Mouse (Mus musculus) heart, embryonic 14.5 days (tissue): ENCODE data around the gene Rbm8a. TPM values are rescaled to one million over a fixed set of nuclear protein-coding genes. Genes with fewer than 3 reads are reported as not detected.

Experiments used
- ATAC-seq: fragments of 200-750 bp; cut with Nextera tagmentation; 2 replicates; pipeline ENCODE4 v1.8.0; 2017; ENCODE audit warnings: low read depth, moderate TSS enrichment; ENCODE audit not compliant: insufficient number of reproducible peaks, insufficient read depth, low FRiP score
- H3K27ac ChIP-seq, 2 experiments: fragments of 200-500 bp in 1 of 2; fragments of 300-500 bp in 1 of 2; sonication (generic) in 1 of 2; replicated peaks in 1 of 2; 2 replicates each; pipeline ENCODE4 v1.5.1; 2012 to 2014; ENCODE audit warnings: low read depth in 2 of 2, low read length in 2 of 2, control low read depth in 1 of 2, mild to moderate bottlenecking in 1 of 2, mixed read lengths in 1 of 2; ENCODE audit not compliant: control insufficient read depth in 1 of 2, insufficient read depth in 1 of 2
- H3K27me3 ChIP-seq: fragments of 300-500 bp; sonication (generic); 2 replicates; pipeline ENCODE4 v1.6.1; 2014; ENCODE audit warnings: mild to moderate bottlenecking, low read length, control low read depth; ENCODE audit not compliant: control insufficient read depth, insufficient read depth
- H3K36me3 ChIP-seq: fragments of 300-500 bp; sonication (generic); 2 replicates; pipeline ENCODE4 v1.6.1; 2014; ENCODE audit warnings: mild to moderate bottlenecking, control low read depth, low read length, mixed read lengths; ENCODE audit not compliant: control insufficient read depth, insufficient read depth
- H3K4me1 ChIP-seq, 2 experiments: fragments of 200-500 bp in 1 of 2; fragments of 300-500 bp in 1 of 2; sonication (generic) in 1 of 2; 2 replicates each; pipeline ENCODE4 v1.6.1; 2012 to 2014; ENCODE audit warnings: low read length in 2 of 2, control low read depth in 1 of 2, mixed read lengths in 1 of 2; ENCODE audit not compliant: control insufficient read depth in 2 of 2, insufficient read depth in 2 of 2
- H3K4me2 ChIP-seq: fragments of 300-500 bp; sonication (generic); 2 replicates; pipeline ENCODE4 v1.6.1; 2014; ENCODE audit warnings: mild to moderate bottlenecking, low read length
- H3K4me3 ChIP-seq, 2 experiments: fragments of 200-500 bp in 1 of 2; fragments of 300-500 bp in 1 of 2; sonication (generic) in 1 of 2; 2 replicates each; pipeline ENCODE4 v1.5.1; 2012 to 2014; ENCODE audit warnings: low read length in 2 of 2, mild to moderate bottlenecking in 2 of 2, control low read depth in 1 of 2, low read depth in 1 of 2, moderate library complexity in 1 of 2; ENCODE audit not compliant: control insufficient read depth in 1 of 2, insufficient read depth in 1 of 2
- H3K9ac ChIP-seq: fragments of 300-500 bp; sonication (generic); 2 replicates; pipeline ENCODE4 v1.6.1; 2014; ENCODE audit warnings: mild to moderate bottlenecking, low read length
- H3K9me3 ChIP-seq: fragments of 300-500 bp; sonication (generic); 2 replicates; pipeline ENCODE4 v1.6.1; 2016; ENCODE audit warnings: low read length, control low read depth; ENCODE audit not compliant: control insufficient read depth
- WGBS: fragments of 180-500 bp; shearing (Covaris S2); extraction: QIAGEN DNeasy Blood & Tissue Kit; methylation state at CpG from one replicate; pipeline ENCODE4 v1.1.7; 2014; 5-methylcytosine and 5-hydroxymethylcytosine counted together
- polyA plus RNA-seq: library from polyadenylated mRNA; unstranded; fragments of >200 nt; fragmentation: Nextera tagmentation; extraction: Ambion mirVana; gene quantifications from 2 replicates; pipeline ENCODE4 v1.2.1, GENCODE M21; 2014

Rbm8a gene
- polyA plus RNA-seq, 1 experiment from 2014 or later = 90.0 TPM

DNA sequence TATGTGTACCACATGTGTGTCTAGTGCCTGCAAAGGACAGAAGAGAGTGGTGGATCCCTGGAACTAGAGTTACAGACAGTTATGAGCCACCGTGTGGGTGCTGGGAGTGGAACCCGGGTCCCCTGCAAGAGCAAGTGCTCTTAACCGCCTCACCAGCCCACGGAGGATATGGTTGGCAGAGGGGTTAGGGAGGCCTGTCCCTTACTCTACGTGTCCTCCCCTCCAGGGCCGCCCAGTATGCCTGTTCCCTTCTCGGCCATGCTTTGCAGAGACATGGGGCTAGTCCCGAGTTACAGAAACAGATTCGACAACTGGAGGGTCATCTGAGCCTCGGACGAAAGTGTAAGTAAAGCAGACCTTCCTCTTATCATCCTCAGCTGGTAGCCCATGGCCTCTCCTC is 6.7 kb downstream of the Rbm8a start:
- Histone ChIP-seq H3K9ac (peak overlapping the region; percentile 95), H3K36me3 (peaks cover 65% of the 10 kb centered on the region), H3K4me2 (peak overlapping the region; percentile 89), H3K27me3 (no peaks in the 10 kb centered on the region), H3K4me1 (peaks cover 3 to 13% of the 10 kb centered on the region in 2 experiments; a peak in 3 of 4 replicates), H3K9me3 (no peaks in the 10 kb centered on the region), H3K4me3 (peak overlapping the region; percentile 79 to 86; a peak in 3 of 4 replicates), H3K27ac (no peak overlapping the region)
- ATAC-seq = no peak
- 61% methylated on average over 11 of the region's 11 CpGs for WGBS

DNA sequence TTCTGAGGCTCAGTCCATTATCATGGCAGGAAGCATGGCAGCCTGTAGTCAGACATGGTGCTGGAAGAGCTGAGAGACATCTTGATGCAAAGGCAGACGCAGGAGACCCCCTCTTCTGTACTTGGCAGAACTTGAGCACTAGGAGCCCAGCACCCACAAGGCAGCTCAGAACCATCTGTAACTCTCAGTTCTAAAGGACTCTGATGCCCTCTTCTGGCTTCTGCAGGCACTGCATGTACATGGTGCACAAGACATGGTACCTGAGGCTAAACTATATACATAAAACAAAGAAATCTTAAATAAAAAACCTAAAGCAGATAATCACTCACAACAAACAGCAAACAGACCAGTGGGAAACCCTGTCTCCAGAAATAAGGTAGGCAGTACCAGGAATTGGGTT is 9.5 kb downstream of the Rbm8a start:
- no peak overlapping the region for H3K4me2 ChIP-seq
- 92% methylated on average over 1 of the region's 1 CpGs for WGBS
- H3K27ac ChIP-seq = no peak overlapping the region

DNA sequence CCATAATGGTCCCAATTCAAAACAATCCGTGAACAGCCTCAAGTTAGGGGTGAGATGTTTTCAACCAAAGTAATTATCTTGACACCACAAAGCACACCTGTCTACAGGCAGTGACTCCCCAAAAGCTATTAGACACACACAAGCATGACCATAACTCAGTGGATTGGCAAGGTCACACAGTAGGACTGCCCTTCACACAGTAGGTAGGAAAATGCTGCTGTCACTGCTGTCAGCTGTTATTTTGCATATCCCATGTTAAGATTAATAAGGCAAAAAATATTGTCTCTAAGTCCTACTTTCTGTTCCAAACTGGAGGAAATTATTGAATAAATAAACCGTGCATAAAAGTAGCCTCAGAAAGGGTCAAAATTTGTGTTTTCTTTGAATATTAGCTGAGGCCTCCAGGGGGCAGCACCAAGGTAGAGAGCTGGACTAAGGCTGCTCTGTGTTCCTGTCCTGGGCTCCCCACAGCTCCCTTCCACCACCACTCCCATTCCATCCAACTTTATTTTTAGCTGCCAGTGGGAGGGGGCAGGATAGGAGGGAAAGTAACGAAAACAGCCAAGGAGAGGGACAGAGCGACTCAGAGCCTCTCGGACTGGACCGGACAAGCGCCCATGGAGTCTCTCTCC is 15.4 kb downstream of the Rbm8a start, which contains the start of gene Itga10:
Gene Itga10, plus strand, starts transcription at position 567 of the 632 bp plus-strand sequence.
- Histone ChIP-seq H3K27me3 (no peaks in the 10 kb centered on the region), H3K9me3 (no peaks in the 10 kb centered on the region), H3K27ac (no peak within 1 kb of the TSS), H3K4me2 (peak within 1 kb of the TSS; percentile 36), H3K4me3 (peak within 1 kb of the TSS in 1 of 2 experiments; percentile 4; a peak in 1 of 4 replicates), H3K4me1 (peaks cover 3 to 11% of the 10 kb centered on the region in 2 experiments; a peak in 3 of 4 replicates), H3K36me3 (peaks cover 38% of the 10 kb centered on the region), H3K9ac (peak within 1 kb of the TSS; percentile 22; the same call in 1 of the 2 replicates)
- WGBS = 34% methylated on average over 7 of the region's 7 CpGs
- ATAC-seq = no peak

More for the DNA sequence above, 9.5 kb downstream of the Rbm8a start:
- H3K4me3 ChIP-seq = no peak overlapping the region
- no peaks in the 10 kb centered on the region for H3K9me3 ChIP-seq
- no peaks in the 10 kb centered on the region for H3K27me3 ChIP-seq
- no peak overlapping the region for H3K9ac ChIP-seq
- peaks cover 62% of the 10 kb centered on the region for H3K36me3 ChIP-seq
- ATAC-seq = no peak
- H3K4me1 ChIP-seq = peaks cover 3 to 13% of the 10 kb centered on the region in 2 experiments; a peak in 3 of 4 replicates

GRCm38 (mm10) chr3:96647365-96647764 is 17.6 kb downstream of the Rbm8a start:
- H3K4me2 ChIP-seq = no peak overlapping the region
- H3K9me3 ChIP-seq = no peaks in the 10 kb centered on the region
- H3K27me3 ChIP-seq = no peaks in the 10 kb centered on the region
- no peak for ATAC-seq
- H3K36me3 ChIP-seq = peaks cover 23% of the 10 kb centered on the region
- H3K4me1 ChIP-seq = peaks cover 3 to 11% of the 10 kb centered on the region in 2 experiments; a peak in 3 of 4 replicates
- WGBS = 87% methylated on average over 3 of the region's 3 CpGs
- no peak overlapping the region for H3K27ac ChIP-seq
- no peak overlapping the region for H3K4me3 ChIP-seq
- H3K9ac ChIP-seq = no peak overlapping the region

- H3K27ac ChIP-seq = no peak overlapping the region
- no peaks in the 10 kb centered on the region for H3K27me3 ChIP-seq
Measured at GRCm38 (mm10) chr3:96660901-96661300, 31.2 kb downstream of the Rbm8a start.

GRCm38 (mm10) chr3:96662731-96663316 is 33.1 kb downstream of the Rbm8a start:
- Histone ChIP-seq H3K4me2 (peak overlapping the region; percentile 74), H3K9ac (no peak overlapping the region), H3K27ac (0 out of 4 replicates have a peak overlapping the region, but pooled peaks of 1 of the 2 experiments have one; percentile 19), H3K27me3 (no peaks in the 10 kb centered on the region), H3K36me3 (no peaks in the 10 kb centered on the region), H3K4me3 (0 out of 4 replicates have a peak overlapping the region, but pooled peaks of 1 of the 2 experiments have one; percentile 29), H3K9me3 (no peaks in the 10 kb centered on the region), H3K4me1 (peaks cover 7 to 9% of the 10 kb centered on the region in 2 experiments; a peak in 2 of 4 replicates)
- WGBS = 43% methylated on average over 8 of the region's 8 CpGs
- no peak for ATAC-seq

More at GRCm38 (mm10) chr3:96660901-96661300, 31.2 kb downstream of the Rbm8a start:
- Histone ChIP-seq H3K4me1 (peaks cover 7 to 9% of the 10 kb centered on the region in 2 experiments; a peak in 2 of 4 replicates), H3K4me3 (no peak overlapping the region), H3K36me3 (no peaks in the 10 kb centered on the region), H3K9me3 (no peaks in the 10 kb centered on the region), H3K4me2 (no peak overlapping the region), H3K9ac (no peak overlapping the region)
- no peak for ATAC-seq
- 80% methylated on average over 2 of the region's 2 CpGs for WGBS

- peaks cover 7 to 9% of the 10 kb centered on the region in 2 experiments; a peak in 2 of 4 replicates for H3K4me1 ChIP-seq
- 6% methylated on average over 17 of the region's 18 CpGs for WGBS
- H3K4me2 ChIP-seq = peak overlapping the region; percentile 74
- peak overlapping the region; percentile 29 to 37 for H3K4me3 ChIP-seq
- peak; percentile 57; the same call in 1 of the 2 replicates for ATAC-seq
- H3K27ac ChIP-seq = 0 out of 4 replicates have a peak overlapping the region, but pooled peaks of 1 of the 2 experiments have one; percentile 19
- H3K9me3 ChIP-seq = no peaks in the 10 kb centered on the region
- no peaks in the 10 kb centered on the region for H3K27me3 ChIP-seq
- H3K9ac ChIP-seq = peak overlapping the region; percentile 63
- no peaks in the 10 kb centered on the region for H3K36me3 ChIP-seq
Measured at GRCm38 (mm10) chr3:96663432-96664239, 33.9 kb downstream of the Rbm8a start.
